ENCODE assay signal across 8 mouse cellular contexts in genomic region chr11:100701301-100701700, GRCm38 (mm10). TPM values are rescaled to one million over a fixed set of nuclear protein-coding genes. Genes with fewer than 3 reads are reported as not detected.
DNase-seq lines count a peak whose midpoint lies in the region; ATAC-seq lines count a peak whose summit lies in the region.

No protein-coding gene starts in this region.

- no peak overlapping the region for H3K27ac ChIP-seq in hindbrain, embryonic 16.5 days (ENCODE audit: low read depth, low read length)
- H3K27ac ChIP-seq in liver, embryonic 12.5 days = no peak overlapping the region

- peak overlapping the region; percentile 38 for H3K4me2 ChIP-seq in hindbrain, embryonic 16.5 days (ENCODE audit: low read length)
- peak overlapping the region; percentile 59 for H3K4me2 ChIP-seq in liver, embryonic 12.5 days

- H3K9ac ChIP-seq in hindbrain, embryonic 16.5 days (ENCODE audit: low read depth, low read length) = no peak overlapping the region
- no peak overlapping the region for H3K9ac ChIP-seq in liver, embryonic 12.5 days

- H3K27me3 ChIP-seq in hindbrain, embryonic 16.5 days (replicated peaks; ENCODE audit: control insufficient read depth, insufficient read depth, low read length) = no peaks in the 10 kb centered on the region
- H3K27me3 ChIP-seq in liver, embryonic 12.5 days (replicated peaks) = no peaks in the 10 kb centered on the region

- peaks cover 13% of the 10 kb centered on the region for H3K36me3 ChIP-seq in hindbrain, embryonic 16.5 days (ENCODE audit: control insufficient read depth, insufficient read depth, low read length)
- peaks cover 19% of the 10 kb centered on the region for H3K36me3 ChIP-seq in liver, embryonic 12.5 days

- DNase-seq in A20 (ENCODE audit: low read depth, low spot score) = peak; percentile 69
- peak; percentile 92 for DNase-seq in adrenal gland, adult 2 months
- peak; percentile 53 to 57 for DNase-seq in gastrocnemius, adult 8-10 months (ENCODE audit: low spot score in 2 of 2)
- DNase-seq in monocyte, adult 2 months (ENCODE audit: low read depth in 1 of 2, low spot score in 2 of 2) = peak; percentile 69 to 84
- no peak for DNase-seq in frontal cortex, adult 2 months (ENCODE audit: extremely low spot score in 1 of 2, low spot score in 1 of 2)
- DNase-seq in layer of hippocampus, adult 18-20 months (ENCODE audit: low spot score in 2 of 2) = no peak

- H3K4me1 ChIP-seq in hindbrain, embryonic 16.5 days (ENCODE audit: control insufficient read depth, insufficient read depth, low read depth, low read length) = no peaks in the 10 kb centered on the region; the same call in 1 of the 2 replicates
- peaks cover 35% of the 10 kb centered on the region for H3K4me1 ChIP-seq in liver, embryonic 12.5 days

- H3K4me3 ChIP-seq in hindbrain, embryonic 16.5 days (ENCODE audit: low read length) = peak overlapping the region; percentile 12
- H3K4me3 ChIP-seq in liver, embryonic 12.5 days = peak overlapping the region; percentile 31

- ATAC-seq in hindbrain, embryonic 16.5 days = no peak
- ATAC-seq in liver, embryonic 12.5 days = peak; percentile 54

- WGBS in hindbrain, embryonic 16.5 days = 5% methylated on average over 14 of the region's 14 CpGs
- WGBS in liver, embryonic 12.5 days (ENCODE audit: insufficient replicate concordance) = 6% methylated on average over 14 of the region's 14 CpGs

- no peaks in the 10 kb centered on the region for H3K9me3 ChIP-seq in hindbrain, embryonic 16.5 days (ENCODE audit: control insufficient read depth, low read length)
- no peaks in the 10 kb centered on the region for H3K9me3 ChIP-seq in liver, embryonic 12.5 days (replicated peaks)

RNA-seq across cellular contexts. Expression of gene Dhx58, which starts 2.8 kb away (rescaled TPM):
- total RNA-seq in adrenal gland, adult 2 months (2021) = 10 to 100 TPM; 29.2 to 60.7 TPM
- polyA plus RNA-seq in adrenal gland, adult 2 months (2012; rRNA removed) = 30.2 and 42.2 TPM in 2 replicates
- under 1 TPM; 0.27 to 0.70 (median 0.28) TPM for total RNA-seq in gastrocnemius, adult 8-10 months (2022)
- polyA plus RNA-seq in hindbrain, embryonic 16.5 days (2015; fragmentation: Nextera tagmentation; extraction: Ambion mirVana) = 2.5 and 2.6 TPM in 2 replicates
- 1.5 and 2.1 TPM in 2 replicates for polyA plus RNA-seq in liver, embryonic 12.5 days (2016; fragmentation: Nextera tagmentation; extraction: Ambion mirVana)
- polyA plus RNA-seq in frontal cortex, adult 2 months (2012; rRNA removed) = 2.7 and 2.8 TPM in 2 replicates
- total RNA-seq in layer of hippocampus, adult 18-20 months (2021) = 1 to 10 TPM; 1.4 to 2.5 TPM

RNA-seq across cellular contexts. Expression of gene Zfp385c, which starts 9.0 kb away (rescaled TPM):
- under 1 TPM in 1 of 2 experiments, not detected in 1; 0.59 TPM for total RNA-seq in adrenal gland, adult 2 months (2021)
- polyA plus RNA-seq in adrenal gland, adult 2 months (2012; rRNA removed) = 0.75 and 0.84 TPM in 2 replicates
- total RNA-seq in gastrocnemius, adult 8-10 months (2022) = under 1 TPM in 2 of 4 experiments, not detected in 2; 0.11 to 0.58 TPM
- 2.0 and 2.3 TPM in 2 replicates for polyA plus RNA-seq in hindbrain, embryonic 16.5 days (2015; fragmentation: Nextera tagmentation; extraction: Ambion mirVana)
- 0.32 TPM in 1 of 2 replicates, not detected in the other for polyA plus RNA-seq in liver, embryonic 12.5 days (2016; fragmentation: Nextera tagmentation; extraction: Ambion mirVana)
- polyA plus RNA-seq in frontal cortex, adult 2 months (2012; rRNA removed) = 2.5 TPM in 2 replicates
- under 1 TPM in 1 of 2 experiments, not detected in 1; 0.37 TPM for total RNA-seq in layer of hippocampus, adult 18-20 months (2021)

RNA-seq across cellular contexts. Expression of gene Kat2a, which starts 11.0 kb away (rescaled TPM):
- total RNA-seq in adrenal gland, adult 2 months (2021) = 10 to 100 TPM; 42.5 to 42.6 TPM
- 73.5 and 85.1 TPM in 2 replicates for polyA plus RNA-seq in adrenal gland, adult 2 months (2012; rRNA removed)
- 10 to 100 TPM in 2 of 4 experiments, 1 to 10 TPM in 2; 9.0 to 11.1 (median 10.1) TPM for total RNA-seq in gastrocnemius, adult 8-10 months (2022)
- polyA plus RNA-seq in hindbrain, embryonic 16.5 days (2015; fragmentation: Nextera tagmentation; extraction: Ambion mirVana) = 62.2 and 67.8 TPM in 2 replicates
- 39.4 and 40.2 TPM in 2 replicates for polyA plus RNA-seq in liver, embryonic 12.5 days (2016; fragmentation: Nextera tagmentation; extraction: Ambion mirVana)
- polyA plus RNA-seq in frontal cortex, adult 2 months (2012; rRNA removed) = 60.7 and 61.7 TPM in 2 replicates
- 10 to 100 TPM; 53.9 to 58.0 TPM for total RNA-seq in layer of hippocampus, adult 18-20 months (2021)

RNA-seq across cellular contexts. Expression of gene Hspb9, which starts 12.3 kb away (rescaled TPM):
- total RNA-seq in adrenal gland, adult 2 months (2021) = not detected
- not detected in 2 replicates for polyA plus RNA-seq in adrenal gland, adult 2 months (2012; rRNA removed)
- total RNA-seq in gastrocnemius, adult 8-10 months (2022) = not detected
- polyA plus RNA-seq in hindbrain, embryonic 16.5 days (2015; fragmentation: Nextera tagmentation; extraction: Ambion mirVana) = 0.34 TPM in 1 of 2 replicates, not detected in the other
- polyA plus RNA-seq in liver, embryonic 12.5 days (2016; fragmentation: Nextera tagmentation; extraction: Ambion mirVana) = 0.29 and 0.33 TPM in 2 replicates
- not detected in 2 replicates for polyA plus RNA-seq in frontal cortex, adult 2 months (2012; rRNA removed)
- not detected for total RNA-seq in layer of hippocampus, adult 18-20 months (2021)

RNA-seq across cellular contexts. Expression of gene Rab5c, which starts 36.7 kb away (rescaled TPM):
- total RNA-seq in adrenal gland, adult 2 months (2021) = 100 to 1,000 TPM; 191 to 196 TPM
- 201 and 238 TPM in 2 replicates for polyA plus RNA-seq in adrenal gland, adult 2 months (2012; rRNA removed)
- 10 to 100 TPM; 41.4 to 50.9 (median 42.2) TPM for total RNA-seq in gastrocnemius, adult 8-10 months (2022)
- polyA plus RNA-seq in hindbrain, embryonic 16.5 days (2015; fragmentation: Nextera tagmentation; extraction: Ambion mirVana) = 43.7 and 43.8 TPM in 2 replicates
- polyA plus RNA-seq in liver, embryonic 12.5 days (2016; fragmentation: Nextera tagmentation; extraction: Ambion mirVana) = 15.9 and 18.1 TPM in 2 replicates
- polyA plus RNA-seq in frontal cortex, adult 2 months (2012; rRNA removed) = 205 and 221 TPM in 2 replicates
- 100 to 1,000 TPM; 149 to 156 TPM for total RNA-seq in layer of hippocampus, adult 18-20 months (2021)

Comparison
In these comparisons a context has a peak if more than half of its experiments do, and no peak if none do; other contexts are left out.
1. DNase-seq: peak in A20 (single experiment), adrenal gland, adult 2 months (single experiment), gastrocnemius, adult 8-10 months (2 of 2) and monocyte, adult 2 months (2 of 2); none in frontal cortex, adult 2 months (0 of 2) and layer of hippocampus, adult 18-20 months (0 of 2).